20 mouse cellular contexts compared by ENCODE assay signal in the genomic region with DNA sequence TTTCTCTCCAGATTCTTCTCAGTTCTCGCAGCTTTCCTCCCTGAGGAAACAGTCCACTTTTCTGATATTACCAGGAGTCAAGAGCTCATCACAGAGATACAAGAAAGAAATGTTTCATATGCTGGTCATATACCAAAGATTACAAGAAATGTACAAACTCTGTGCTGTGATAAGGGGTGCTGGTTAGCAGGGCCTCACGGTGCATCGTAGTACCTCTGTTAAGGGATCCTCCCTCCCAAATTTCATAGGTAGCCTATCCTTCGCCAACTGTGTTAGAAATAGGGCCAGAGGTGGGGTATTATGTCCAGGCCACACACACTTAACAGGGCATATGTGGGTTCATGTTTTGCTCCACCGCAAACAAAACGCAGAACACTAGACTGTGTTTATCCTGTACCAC.
"Had no signal": no experiment of that assay in that cellular context is flagged by ENCODE, and none has a peak within 500 bp of the region (broad histone marks: within the 10 kb centered on the region; RNA-seq: fewer than 3 reads in every experiment).

No protein-coding gene starts in this region.

- DNase-seq: kidney, adult 2 months; kidney, postnatal 25 days; layer of hippocampus, adult 9-11 months; lung, adult 18-20 months; lung, postnatal 10 days; lung, postnatal 36 days; midbrain, embryonic 14.5 days; right cerebral cortex, adult 18-20 months; right cerebral cortex, postnatal 25 days; spleen, adult 18-20 months; thymus, postnatal 36 days had no signal

- ATAC-seq: intestine, postnatal 0 days had no signal

- H3K27me3 ChIP-seq: lung, embryonic 15.5 days; megakaryocyte, embryonic 14.5 days; neural tube, embryonic 12.5 days; neural tube, embryonic 15.5 days; stomach, embryonic 15.5 days had no signal

- H3K36me3 ChIP-seq: stomach, embryonic 15.5 days had no signal

- H3K4me1 ChIP-seq: lung, embryonic 15.5 days; midbrain, embryonic 10.5 days; neural tube, embryonic 12.5 days; neural tube, embryonic 15.5 days; stomach, embryonic 15.5 days had no signal

- H3K4me3 ChIP-seq: layer of hippocampus, adult 2 months; lung, embryonic 15.5 days; megakaryocyte, embryonic 14.5 days; midbrain, embryonic 10.5 days; neural tube, embryonic 12.5 days; neural tube, embryonic 15.5 days; stomach, embryonic 15.5 days had no signal

- H3K4me2 ChIP-seq: lung, embryonic 15.5 days; neural tube, embryonic 12.5 days; neural tube, embryonic 15.5 days; stomach, embryonic 15.5 days had no signal

- H3K9ac ChIP-seq: lung, embryonic 15.5 days; neural tube, embryonic 12.5 days; neural tube, embryonic 15.5 days; stomach, embryonic 15.5 days had no signal

- H3K9me3 ChIP-seq: lung, embryonic 15.5 days; megakaryocyte, embryonic 14.5 days; midbrain, embryonic 10.5 days; neural tube, embryonic 12.5 days; neural tube, embryonic 15.5 days; stomach, embryonic 15.5 days had no signal

- H3K27ac ChIP-seq: kidney, postnatal 0 days; layer of hippocampus, adult 2 months; lung, embryonic 15.5 days; midbrain, embryonic 10.5 days; neural tube, embryonic 12.5 days; neural tube, embryonic 15.5 days; stomach, embryonic 15.5 days had no signal
